Mouse (Mus musculus): ENCODE results near the gene Pecam1. TPM values are rescaled to one million over a fixed set of nuclear protein-coding genes. Genes with fewer than 3 reads are reported as not detected.
"Not testable (repeated sequence)": the region's sequence is repeated elsewhere in the genome, so short reads cannot be mapped to it uniquely, and the experiment has no call there.

Pecam1 gene
- 10 to 100 TPM; 19.3 to 20.1 TPM for total RNA-seq (2021)
- long read RNA-seq, experiment 1, transcript Pecam1-204 (16 exons, 3,441 nt), result major isoform, 5 of 15 reads
- long read RNA-seq, experiment 1, partial matches to known transcripts, result 1 of 15 reads
- long read RNA-seq, experiment 1, other reads (novel, unspliced or antisense), result 4 of 15 reads
- long read RNA-seq, experiment 2, partial matches to known transcripts, result 2 of 10 reads
- long read RNA-seq, experiment 2, other reads (novel, unspliced or antisense), result 2 of 10 reads

DNA sequence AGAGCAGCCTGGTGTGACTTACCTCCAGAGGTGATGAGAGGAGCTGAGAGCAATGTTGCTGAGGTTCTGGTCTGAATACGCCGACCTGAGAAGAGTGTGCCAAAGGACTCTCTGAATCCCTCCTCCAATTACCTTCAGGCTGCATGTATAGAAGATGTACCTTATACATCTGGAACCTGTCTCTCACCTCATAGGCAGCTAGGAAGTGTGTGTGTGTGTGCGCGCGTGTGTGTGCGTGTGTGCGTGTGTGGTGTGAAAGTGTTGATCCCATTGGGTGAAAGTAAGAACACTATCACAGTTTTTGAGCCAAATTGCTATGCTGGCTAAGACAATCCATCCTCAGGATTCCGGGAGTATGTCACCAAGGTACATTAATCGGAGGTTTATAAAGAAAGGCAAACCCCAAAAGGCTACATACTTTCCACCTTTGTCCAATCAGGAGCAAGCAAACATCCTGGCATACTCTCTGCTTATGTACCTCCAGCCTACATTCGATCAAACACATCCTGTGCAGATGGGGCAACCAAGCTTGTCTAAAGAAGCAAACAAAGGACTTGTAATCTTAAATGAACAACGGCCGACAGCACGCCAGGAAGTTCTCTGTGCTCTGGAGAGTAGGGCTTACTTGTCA, at the start of gene Pecam1:
TSS of gene Pecam1 (minus strand) at position 508 of the 631 bp plus-strand sequence.
- no peak for DNase-seq (ENCODE audit: low spot score in 2 of 2)

DNA sequence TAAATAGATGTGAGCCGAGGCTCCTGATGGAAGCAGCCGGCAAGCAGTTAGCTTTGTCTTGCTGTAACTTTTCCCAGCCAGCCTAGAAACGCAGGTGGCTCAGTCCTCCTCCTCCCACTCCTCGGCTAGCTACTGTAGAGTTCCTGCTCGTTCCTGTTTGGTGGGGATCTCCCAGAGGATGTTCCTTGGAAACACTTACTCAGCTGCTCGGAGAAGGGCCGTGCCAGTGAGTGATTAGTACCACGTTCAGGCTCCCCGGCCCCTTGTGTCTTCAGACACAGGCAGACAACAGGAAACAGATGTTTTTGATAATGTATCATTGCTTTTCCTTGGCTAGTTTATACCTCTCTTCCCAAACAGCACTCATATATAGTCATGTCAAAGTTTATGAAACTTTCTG, 45.3 kb upstream of the Pecam1 start:
- DNase-seq (ENCODE audit: low spot score in 2 of 2), result no peak

- no peak for DNase-seq (ENCODE audit: low spot score in 2 of 2)
These were observed 43.4 kb upstream of the Pecam1 start for GRCm38 (mm10) chr11:106793846-106794245.

- DNase-seq (ENCODE audit: low spot score in 2 of 2), result no peak
These were observed 39.2 kb upstream of the Pecam1 start for GRCm38 (mm10) chr11:106789649-106790048.

DNA sequence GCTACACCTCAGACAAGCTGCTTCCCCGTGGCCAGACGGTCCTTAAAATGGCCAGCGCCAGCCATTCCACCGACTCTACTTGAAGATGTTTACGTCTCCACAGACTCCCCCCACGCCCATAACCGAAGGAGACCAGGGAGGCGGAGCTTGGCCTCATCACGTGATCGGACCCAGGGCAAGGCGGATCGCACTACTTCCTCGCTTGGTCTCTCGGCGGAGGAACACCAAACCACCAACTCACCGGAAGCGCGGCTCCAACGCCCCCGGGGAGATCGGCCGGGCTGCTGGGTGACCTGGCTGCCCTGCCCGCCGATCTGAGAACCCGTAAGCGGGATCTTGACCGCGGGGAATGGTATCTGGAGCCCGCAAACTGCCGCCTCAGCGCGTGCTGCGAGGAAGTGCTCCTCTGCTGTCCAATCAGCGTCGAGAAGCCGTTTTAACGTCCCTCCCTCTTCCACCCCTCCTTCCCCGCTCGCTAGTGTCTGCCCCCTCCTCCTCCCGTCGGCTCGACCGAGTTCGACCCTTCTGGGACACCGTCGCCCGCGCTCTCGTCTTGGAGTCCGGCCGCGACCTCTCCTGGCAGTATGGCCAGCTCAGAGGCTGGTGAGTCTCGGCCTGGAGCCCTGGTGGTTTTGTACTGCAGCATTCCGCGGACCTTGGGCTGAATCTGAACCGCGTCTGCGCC, 38.5 kb upstream of the Pecam1 start, which contains the start of the genes Ddx5 and Cep95:
TSS of gene Ddx5 (minus strand) at position 411 of the 685 bp plus-strand sequence.
TSS of gene Cep95 (plus strand) at position 478 of the 685 bp plus-strand sequence.
- DNase-seq (ENCODE audit: low spot score in 2 of 2), result peak; percentile 90 to 95

- DNase-seq (ENCODE audit: low spot score in 2 of 2), result peak; percentile 98
These were observed 37.8 kb upstream of the Pecam1 start for GRCm38 (mm10) chr11:106788026-106788774.

GRCm38 (mm10) chr11:106787131-106788025, 37.0 kb upstream of the Pecam1 start:
- DNase-seq (ENCODE audit: low spot score in 2 of 2), result peak; percentile 87 to 88

DNA sequence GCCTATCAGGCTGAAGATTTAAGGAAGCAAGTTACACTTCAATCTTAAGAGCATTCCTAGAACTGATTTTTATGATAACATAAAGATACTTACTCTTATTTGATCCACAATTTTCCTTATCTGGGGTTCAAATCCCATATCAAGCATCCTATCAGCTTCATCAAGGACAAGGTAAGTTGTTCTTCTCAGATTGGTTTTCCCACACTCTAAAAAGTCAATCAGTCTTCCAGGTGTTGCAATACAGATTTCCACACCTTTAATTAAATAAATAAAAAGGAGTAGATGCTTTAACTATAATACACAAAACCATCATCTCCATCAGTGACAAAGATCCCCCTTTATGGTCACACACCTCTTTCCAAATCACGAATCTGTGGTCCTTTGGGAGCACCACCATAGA, 34.6 kb upstream of the Pecam1 start:
- no peak for DNase-seq (ENCODE audit: low spot score in 2 of 2)

GRCm38 (mm10) chr11:106784476-106784875, 34.0 kb upstream of the Pecam1 start:
- no peak for DNase-seq (ENCODE audit: low spot score in 2 of 2)

DNA sequence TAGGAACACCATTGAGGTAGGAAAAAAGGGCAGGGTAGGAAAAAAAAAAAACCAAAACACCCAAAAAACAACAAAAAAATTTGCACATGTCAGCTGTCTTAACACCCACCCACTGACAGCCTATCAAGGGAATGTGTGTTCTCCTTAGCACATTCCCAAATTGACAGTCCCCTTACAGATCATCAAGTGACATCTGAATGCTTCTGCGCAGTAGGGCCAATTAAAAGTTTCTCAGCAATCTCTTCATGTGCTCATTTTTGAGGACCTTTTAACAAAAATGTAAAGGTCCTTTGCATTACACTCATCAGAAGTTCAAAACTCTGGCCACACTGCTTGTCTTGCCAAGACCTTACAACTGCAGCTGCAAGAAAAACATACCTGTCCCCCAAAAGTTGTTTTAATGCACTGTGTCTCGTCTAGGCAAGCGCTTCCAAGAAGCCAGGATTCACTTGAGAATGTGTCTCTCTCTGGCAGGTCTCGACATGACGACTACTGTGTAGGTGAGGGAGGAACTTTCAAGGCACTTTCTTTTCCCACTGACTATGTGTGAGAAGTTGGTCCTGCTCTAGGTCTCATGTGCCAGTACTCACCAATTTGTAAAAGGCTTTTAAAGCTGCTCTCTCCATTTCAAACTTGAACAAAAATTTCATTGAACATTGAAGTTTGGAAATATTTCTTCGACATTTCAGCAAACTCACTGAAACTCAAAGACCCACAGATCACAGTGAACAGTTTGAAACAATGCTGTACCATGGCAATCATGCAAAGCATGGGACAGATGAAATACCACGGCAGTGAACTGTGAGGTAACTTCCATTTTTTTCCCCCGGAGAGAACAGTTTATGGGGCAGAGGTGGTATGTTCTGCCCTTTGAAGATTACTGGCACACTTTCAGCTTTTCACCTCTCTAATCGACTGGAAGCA, 32.7 kb upstream of the Pecam1 start:
- no peak for DNase-seq (ENCODE audit: low spot score in 2 of 2)

GRCm38 (mm10) chr11:106782271-106782670, 31.8 kb upstream of the Pecam1 start:
- DNase-seq (ENCODE audit: low spot score in 2 of 2), result not testable (repeated sequence)

- no peak for DNase-seq (ENCODE audit: low spot score in 2 of 2)
These were observed 30.3 kb upstream of the Pecam1 start for GRCm38 (mm10) chr11:106780590-106781220.

- no peak for DNase-seq (ENCODE audit: low spot score in 2 of 2)
These were observed 29.6 kb upstream of the Pecam1 start for GRCm38 (mm10) chr11:106780089-106780425.

GRCm38 (mm10) chr11:106779388-106780088, 29.1 kb upstream of the Pecam1 start, which contains the start of gene Polg2:
Gene Polg2, minus strand, starts transcription at chr11:106779537.
- peak; percentile 85 to 93 for DNase-seq (ENCODE audit: low spot score in 2 of 2)

DNA sequence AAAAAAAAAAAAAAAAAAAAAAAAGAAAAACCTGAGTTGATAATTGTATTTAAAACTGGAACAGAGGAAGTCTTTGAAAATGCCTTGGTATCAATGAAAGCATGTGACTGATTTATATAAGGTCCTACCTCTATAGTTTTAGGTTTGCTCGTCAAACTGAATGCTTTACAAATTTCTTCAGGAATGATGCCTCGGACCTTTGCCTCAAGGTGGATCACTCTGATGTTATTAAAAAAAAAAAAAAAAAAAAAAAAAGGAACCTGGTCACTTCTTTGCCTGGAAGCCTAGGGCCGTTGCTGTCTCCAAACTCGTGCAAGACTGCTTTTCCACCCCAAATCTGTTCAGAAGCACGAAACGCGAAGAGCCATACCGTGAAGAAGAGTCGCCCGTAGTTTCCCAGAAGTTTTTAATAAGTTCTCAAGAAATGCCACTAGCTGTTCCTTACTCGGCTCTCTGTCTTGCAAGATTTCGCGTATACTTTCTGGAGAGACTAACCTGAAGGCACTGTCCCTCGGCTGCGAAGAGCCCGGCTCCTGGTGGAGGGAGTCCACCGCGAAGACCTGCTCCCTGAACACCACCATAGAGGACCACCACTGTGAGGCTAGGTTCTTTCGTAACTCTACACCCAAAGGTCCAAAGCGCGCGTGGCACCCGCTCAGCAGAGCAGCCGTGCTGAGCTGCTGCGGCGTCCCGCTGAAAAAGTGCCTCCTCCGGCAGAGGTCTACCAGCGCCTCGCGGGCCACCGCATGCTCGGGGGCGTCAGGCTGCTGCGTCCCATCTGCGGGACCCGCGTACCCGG, 28.4 kb upstream of the Pecam1 start:
- no peak for DNase-seq (ENCODE audit: low spot score in 2 of 2)

GRCm38 (mm10) chr11:106778132-106778531, 27.7 kb upstream of the Pecam1 start:
- no peak for DNase-seq (ENCODE audit: low spot score in 2 of 2)

DNA sequence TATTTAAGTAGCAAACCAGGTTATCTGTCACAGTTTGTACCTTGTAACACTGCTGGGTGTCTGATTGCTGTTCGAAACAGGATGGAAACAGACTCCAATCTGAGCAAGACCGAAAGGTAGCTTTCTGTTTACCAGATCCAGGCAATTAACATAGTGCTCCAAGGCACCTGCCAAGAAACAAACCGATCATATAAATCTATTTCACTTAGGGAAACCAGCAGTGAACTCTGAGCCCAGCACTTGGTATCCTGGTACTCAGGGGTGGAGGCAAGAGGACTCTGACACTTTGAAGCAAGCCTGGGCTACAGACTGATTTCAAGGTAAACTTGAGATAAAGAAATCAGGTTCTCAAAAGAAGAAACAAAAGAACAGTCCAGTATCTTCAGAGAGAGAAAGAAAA, 27.0 kb upstream of the Pecam1 start:
- no peak for DNase-seq (ENCODE audit: low spot score in 2 of 2)

All from left cerebral cortex, adult 18-20 months (tissue).